Mouse (Mus musculus): ENCODE results near the gene Slc2a5.

Gene Slc2a5

GRCm38 (mm10) chr4:150119055-150119454, at the start of gene Slc2a5:
Slc2a5 (plus strand) TSS chr4:150119283.
- in situ Hi-C loops (cut with MboI, MseI) = no loop called here

GRCm38 (mm10) chr4:150070136-150070535, 48.9 kb upstream of the Slc2a5 start:
- in situ Hi-C loops (cut with MboI, MseI) = no loop called here

GRCm38 (mm10) chr4:150072416-150073101, 46.5 kb upstream of the Slc2a5 start:
- in situ Hi-C loops (cut with MboI, MseI) = no loop called here

GRCm38 (mm10) chr4:150073102-150073473, 46.0 kb upstream of the Slc2a5 start:
- in situ Hi-C loops (cut with MboI, MseI) = no loop called here

- in situ Hi-C loops (cut with MboI, MseI) = no loop called here
Measured at GRCm38 (mm10) chr4:150075350-150075749, 43.7 kb upstream of the Slc2a5 start.

- in situ Hi-C loops (cut with MboI, MseI) = no loop called here
Measured at GRCm38 (mm10) chr4:150076147-150076546, 42.9 kb upstream of the Slc2a5 start.

GRCm38 (mm10) chr4:150078646-150079045, 40.4 kb upstream of the Slc2a5 start:
- in situ Hi-C loops (cut with MboI, MseI) = no loop called here

GRCm38 (mm10) chr4:150079244-150079643, 39.8 kb upstream of the Slc2a5 start:
- in situ Hi-C loops (cut with MboI, MseI) = no loop called here

GRCm38 (mm10) chr4:150080330-150080967, 38.6 kb upstream of the Slc2a5 start:
- in situ Hi-C loops (cut with MboI, MseI) = no loop called here

GRCm38 (mm10) chr4:150085366-150085765, 33.7 kb upstream of the Slc2a5 start:
- in situ Hi-C loops (cut with MboI, MseI) = no loop called here

- in situ Hi-C loops (cut with MboI, MseI) = no loop called here
Measured at GRCm38 (mm10) chr4:150086841-150087160, 32.3 kb upstream of the Slc2a5 start.

- in situ Hi-C loops (cut with MboI, MseI) = no loop called here
Measured at GRCm38 (mm10) chr4:150087161-150087889, 31.8 kb upstream of the Slc2a5 start, which contains the start of gene Gpr157. Gpr157 (plus strand) TSS chr4:150087365.

GRCm38 (mm10) chr4:150087890-150088530, 31.1 kb upstream of the Slc2a5 start:
- in situ Hi-C loops (cut with MboI, MseI) = no loop called here

GRCm38 (mm10) chr4:150089121-150089520, 30.0 kb upstream of the Slc2a5 start:
- in situ Hi-C loops (cut with MboI, MseI) = no loop called here

GRCm38 (mm10) chr4:150091887-150092582, 27.0 kb upstream of the Slc2a5 start:
- in situ Hi-C loops (cut with MboI, MseI) = loop anchor here (5.0 to 10.0 kb wide), 2 partner anchors 45 to 57 kb away; no protein-coding TSS in a partner anchor

GRCm38 (mm10) chr4:150092583-150092902, 26.5 kb upstream of the Slc2a5 start:
- in situ Hi-C loops (cut with MboI, MseI) = loop anchor here (5.0 to 10.0 kb wide), 2 partner anchors 45 to 58 kb away; no protein-coding TSS in a partner anchor

GRCm38 (mm10) chr4:150093560-150094462, 25.3 kb upstream of the Slc2a5 start:
- in situ Hi-C loops (cut with MboI, MseI) = loop anchor here (5.0 to 10.0 kb wide), 2 partner anchors 43 to 59 kb away; no protein-coding TSS in a partner anchor

- in situ Hi-C loops (cut with MboI, MseI) = loop anchor here (5.0 to 10.0 kb wide), 2 partner anchors 43 to 60 kb away; no protein-coding TSS in a partner anchor
Measured at GRCm38 (mm10) chr4:150094463-150094789, 24.7 kb upstream of the Slc2a5 start.

- in situ Hi-C loops (cut with MboI, MseI) = loop anchor here (10.0 kb wide), 1 partner anchor 62 kb away; no protein-coding TSS in a partner anchor
Measured at GRCm38 (mm10) chr4:150096309-150096708, 22.8 kb upstream of the Slc2a5 start.

GRCm38 (mm10) chr4:150097847-150098246, 21.2 kb upstream of the Slc2a5 start:
- in situ Hi-C loops (cut with MboI, MseI) = loop anchor here (10.0 kb wide), 1 partner anchor 63 kb away; no protein-coding TSS in a partner anchor

Measured in T-helper 2 cell (primary cell).